Mouse (Mus musculus): ENCODE results near the gene Rnf215. TPM values are rescaled to one million over a fixed set of nuclear protein-coding genes. Genes with fewer than 3 reads are reported as not detected.
A peak's percentile ranks its signal among the peaks of the same experiment; 100 is the strongest.
"Not testable (repeated sequence)": the region's sequence is repeated elsewhere in the genome, so short reads cannot be mapped to it uniquely, and the experiment has no call there.

The Rnf215 gene
- polyA plus RNA-seq, 1 experiment, result 34.9 TPM

GRCm38 (mm10) chr11:4119635-4120034, 15.4 kb upstream of the Rnf215 start:
- no peak overlapping the region for H3K27ac ChIP-seq (ENCODE audit: insufficient read depth, low read length)
- H3K4me1 ChIP-seq (ENCODE audit: control insufficient read depth, insufficient read depth, low read length), result peaks cover 10% of the 10 kb centered on the region
- no peak for TF ChIP-seq POLR2A (IDR thresholded peaks at IDR 0.05; ENCODE audit: extremely low read depth, insufficient read depth, low read length)
- H3K4me3 ChIP-seq (ENCODE audit: insufficient read depth, low read length), result no peak overlapping the region

GRCm38 (mm10) chr11:4121691-4122090, 13.3 kb upstream of the Rnf215 start:
- no peak overlapping the region for H3K4me3 ChIP-seq (ENCODE audit: insufficient read depth, low read length)
- H3K4me1 ChIP-seq (ENCODE audit: control insufficient read depth, insufficient read depth, low read length), result peaks cover 5% of the 10 kb centered on the region
- no peak for TF ChIP-seq CTCF (IDR thresholded peaks at IDR 0.05; ENCODE audit: extremely low read depth, insufficient read depth, low read length)
- TF ChIP-seq POLR2A (IDR thresholded peaks at IDR 0.05; ENCODE audit: extremely low read depth, insufficient read depth, low read length), result no peak

GRCm38 (mm10) chr11:4122226-4122625, 12.8 kb upstream of the Rnf215 start:
- TF ChIP-seq CTCF (IDR thresholded peaks at IDR 0.05; ENCODE audit: extremely low read depth, insufficient read depth, low read length), result no peak
- TF ChIP-seq POLR2A (IDR thresholded peaks at IDR 0.05; ENCODE audit: extremely low read depth, insufficient read depth, low read length), result no peak
- H3K4me3 ChIP-seq (ENCODE audit: insufficient read depth, low read length), result no peak overlapping the region
- peaks cover 4% of the 10 kb centered on the region; the same call in 1 of the 2 replicates for H3K4me1 ChIP-seq (ENCODE audit: control insufficient read depth, insufficient read depth, low read length)
- H3K27ac ChIP-seq (ENCODE audit: insufficient read depth, low read length), result no peak overlapping the region

More at GRCm38 (mm10) chr11:4121691-4122090, 13.3 kb upstream of the Rnf215 start:
- H3K27ac ChIP-seq (ENCODE audit: insufficient read depth, low read length), result no peak overlapping the region

- no peak within 1 kb of the TSS for H3K4me3 ChIP-seq (ENCODE audit: insufficient read depth, low read length)
- TF ChIP-seq CTCF (IDR thresholded peaks at IDR 0.05; ENCODE audit: extremely low read depth, insufficient read depth, low read length) (no peak), POLR2A (IDR thresholded peaks at IDR 0.05; ENCODE audit: extremely low read depth, insufficient read depth, low read length) (no peak)
- H3K27ac ChIP-seq (ENCODE audit: insufficient read depth, low read length), result no peak within 1 kb of the TSS
- peaks cover 4% of the 10 kb centered on the region; the same call in 1 of the 2 replicates for H3K4me1 ChIP-seq (ENCODE audit: control insufficient read depth, insufficient read depth, low read length)
These were observed 12.0 kb upstream of the Rnf215 start, which contains the start of gene Sec14l2 for GRCm38 (mm10) chr11:4122742-4123579. TSS of gene Sec14l2 (minus strand) at chr11:4123415.

GRCm38 (mm10) chr11:4123922-4124321, 11.1 kb upstream of the Rnf215 start:
- TF ChIP-seq POLR2A (IDR thresholded peaks at IDR 0.05; ENCODE audit: extremely low read depth, insufficient read depth, low read length) (no peak), CTCF (IDR thresholded peaks at IDR 0.05; ENCODE audit: extremely low read depth, insufficient read depth, low read length) (peak; percentile 80)
- H3K4me1 ChIP-seq (ENCODE audit: control insufficient read depth, insufficient read depth, low read length), result peaks cover 1% of the 10 kb centered on the region; the same call in 1 of the 2 replicates
- no peak overlapping the region for H3K27ac ChIP-seq (ENCODE audit: insufficient read depth, low read length)
- no peak overlapping the region for H3K4me3 ChIP-seq (ENCODE audit: insufficient read depth, low read length)

GRCm38 (mm10) chr11:4127059-4127458, 7.9 kb upstream of the Rnf215 start:
- H3K4me3 ChIP-seq (ENCODE audit: insufficient read depth, low read length), result no peak overlapping the region
- H3K27ac ChIP-seq (ENCODE audit: insufficient read depth, low read length), result no peak overlapping the region
- TF ChIP-seq POLR2A (IDR thresholded peaks at IDR 0.05; ENCODE audit: extremely low read depth, insufficient read depth, low read length), result no peak
- TF ChIP-seq CTCF (IDR thresholded peaks at IDR 0.05; ENCODE audit: extremely low read depth, insufficient read depth, low read length), result no peak

GRCm38 (mm10) chr11:4128461-4128860, 6.5 kb upstream of the Rnf215 start:
- not testable (repeated sequence) for H3K4me1 ChIP-seq (ENCODE audit: control insufficient read depth, insufficient read depth, low read length); H3K27ac ChIP-seq (ENCODE audit: insufficient read depth, low read length); H3K4me3 ChIP-seq (ENCODE audit: insufficient read depth, low read length)

More at GRCm38 (mm10) chr11:4127059-4127458, 7.9 kb upstream of the Rnf215 start:
- H3K4me1 ChIP-seq (ENCODE audit: control insufficient read depth, insufficient read depth, low read length), result no peaks in the 10 kb centered on the region

GRCm38 (mm10) chr11:4133450-4133849, 1.6 kb upstream of the Rnf215 start:
- peaks cover 5% of the 10 kb centered on the region for H3K4me1 ChIP-seq (ENCODE audit: control insufficient read depth, insufficient read depth, low read length)

GRCm38 (mm10) chr11:4134400-4134799, 602 bp upstream of the Rnf215 start:
- H3K27ac ChIP-seq (ENCODE audit: insufficient read depth, low read length), result no peak overlapping the region
- TF ChIP-seq POLR2A (IDR thresholded peaks at IDR 0.05; ENCODE audit: extremely low read depth, insufficient read depth, low read length) (no peak), CTCF (IDR thresholded peaks at IDR 0.05; ENCODE audit: extremely low read depth, insufficient read depth, low read length) (no peak)
- H3K4me3 ChIP-seq (ENCODE audit: insufficient read depth, low read length), result peak overlapping the region; percentile 91
- peaks cover 5% of the 10 kb centered on the region for H3K4me1 ChIP-seq (ENCODE audit: control insufficient read depth, insufficient read depth, low read length)

More at GRCm38 (mm10) chr11:4133450-4133849, 1.6 kb upstream of the Rnf215 start:
- Histone ChIP-seq H3K27ac (ENCODE audit: insufficient read depth, low read length) (no peak overlapping the region), H3K4me3 (ENCODE audit: insufficient read depth, low read length) (no peak overlapping the region)
- peak; percentile 20; the same call in 1 of the 2 replicates for TF ChIP-seq CTCF (IDR thresholded peaks at IDR 0.05; ENCODE audit: extremely low read depth, insufficient read depth, low read length)
- no peak for TF ChIP-seq POLR2A (IDR thresholded peaks at IDR 0.05; ENCODE audit: extremely low read depth, insufficient read depth, low read length)

GRCm38 (mm10) chr11:4138964-4139363, 4.0 kb downstream of the Rnf215 start:
- H3K27ac ChIP-seq (ENCODE audit: insufficient read depth, low read length), result no peak overlapping the region
- H3K4me3 ChIP-seq (ENCODE audit: insufficient read depth, low read length), result no peak overlapping the region
- H3K4me1 ChIP-seq (ENCODE audit: control insufficient read depth, insufficient read depth, low read length), result peaks cover 5% of the 10 kb centered on the region
- no peak for TF ChIP-seq POLR2A (IDR thresholded peaks at IDR 0.05; ENCODE audit: extremely low read depth, insufficient read depth, low read length)
- TF ChIP-seq CTCF (IDR thresholded peaks at IDR 0.05; ENCODE audit: extremely low read depth, insufficient read depth, low read length), result no peak
